Mouse (Mus musculus): ENCODE measurements around the gene Gabrb3. TPM values are rescaled to one million over a fixed set of nuclear protein-coding genes. Genes with fewer than 3 reads are reported as not detected.
"Not testable (repeated sequence)": the region's sequence is repeated elsewhere in the genome, so short reads cannot be mapped to it uniquely, and the experiment has no call there.

The Gabrb3 gene
- total RNA-seq, 2 experiments from 2014 or later: not detected

GRCm38 (mm10) chr7:57706976-57707740 lies 287.7 kb downstream of the Gabrb3 start:
- no peak for DNase-seq

- DNase-seq: no peak
Observed at GRCm38 (mm10) chr7:57711709-57712108, 292.2 kb downstream of the Gabrb3 start.

- DNase-seq: no peak
Observed at GRCm38 (mm10) chr7:57746836-57747235, 327.3 kb downstream of the Gabrb3 start.

GRCm38 (mm10) chr7:57760466-57760865 lies 341.0 kb downstream of the Gabrb3 start:
- no peak for DNase-seq

- no peak for DNase-seq
Observed at GRCm38 (mm10) chr7:57778754-57779153, 359.3 kb downstream of the Gabrb3 start.

GRCm38 (mm10) chr7:57786102-57786501 lies 366.6 kb downstream of the Gabrb3 start:
- not testable (repeated sequence) for DNase-seq

- DNase-seq: no peak
Observed at GRCm38 (mm10) chr7:57787520-57787919, 368.0 kb downstream of the Gabrb3 start.

- DNase-seq: no peak
Observed at GRCm38 (mm10) chr7:57803266-57803665, 383.8 kb downstream of the Gabrb3 start.

GRCm38 (mm10) chr7:57813716-57814115 lies 394.2 kb downstream of the Gabrb3 start:
- no peak for DNase-seq

- no peak for DNase-seq
Observed at GRCm38 (mm10) chr7:57842383-57842896, 422.9 kb downstream of the Gabrb3 start.

- DNase-seq: no peak
Observed at GRCm38 (mm10) chr7:57867951-57868350, 448.5 kb downstream of the Gabrb3 start.

Small RNAs within 50 kb of the gene (microRNA-seq; reads per million reads assigned to microRNA genes)
- gene Mir6389 (ENCODE audit: borderline replicate concordance in 2 of 2): 0 reads per million in 2 experiments

Other genes starting within 250 kb of the Gabrb3 start
- not detected for gene Gabrg3, start 32.5 kb upstream of the Gabrb3 start, total RNA-seq (2021)
- gene Gabra5, start 90.4 kb downstream of the Gabrb3 start, total RNA-seq (2021): not detected

All from gastrocnemius, postnatal 25 days (tissue).